Mouse (Mus musculus): ENCODE data around the gene Plekho1. TPM values are rescaled to one million over a fixed set of nuclear protein-coding genes. Genes with fewer than 3 reads are reported as not detected.
A peak's percentile ranks its signal among the peaks of the same experiment; 100 is the strongest.

Plekho1 gene
- polyA plus RNA-seq, 1 experiment from 2014 or later, result 70.0 TPM

DNA sequence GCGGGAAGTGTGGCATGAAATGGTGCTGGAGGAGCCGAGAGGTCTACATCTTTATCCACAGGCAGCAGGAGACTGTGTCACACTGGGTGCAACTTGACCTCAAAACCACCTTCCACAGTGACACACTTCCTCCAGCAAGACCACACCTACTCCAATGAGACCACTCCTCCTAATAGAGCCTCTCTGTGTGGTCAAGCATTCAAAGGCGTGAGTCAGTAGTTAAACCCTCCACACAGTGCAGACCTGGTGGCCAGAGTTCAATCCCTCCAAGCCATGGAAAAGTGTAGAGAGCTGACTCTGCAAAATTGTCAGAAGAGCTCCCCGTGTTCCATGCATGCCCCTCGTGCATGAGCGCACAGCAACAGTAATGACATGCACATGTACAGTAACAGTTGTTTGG is 53.1 kb downstream of the Plekho1 start:
- ATAC-seq (ENCODE audit: low FRiP score) (0 out of 2 replicates have a peak, but pooled peaks have one; percentile 12), DNase-seq (ENCODE audit: low spot score) (no peak)
- H3K9ac ChIP-seq (ENCODE audit: low read depth, low read length), result no peak overlapping the region
- H3K4me1 ChIP-seq (replicated peaks; ENCODE audit: control insufficient read depth, insufficient read depth, low read length), result no peaks in the 10 kb centered on the region
- no peak overlapping the region for H3K4me2 ChIP-seq (replicated peaks; ENCODE audit: low read depth, low read length)
- no peak overlapping the region for H3K4me3 ChIP-seq (ENCODE audit: low read depth, low read length)
- no peaks in the 10 kb centered on the region for H3K27me3 ChIP-seq (ENCODE audit: control insufficient read depth, insufficient read depth, low read length)
- no peaks in the 10 kb centered on the region for H3K9me3 ChIP-seq (ENCODE audit: control insufficient read depth, low read length)
- peaks cover 25% of the 10 kb centered on the region for H3K36me3 ChIP-seq (ENCODE audit: control insufficient read depth, insufficient read depth, low read length)
- 91% methylated on average over 6 of the region's 6 CpGs for WGBS
- H3K27ac ChIP-seq (ENCODE audit: low read depth, low read length), result no peak overlapping the region

DNA sequence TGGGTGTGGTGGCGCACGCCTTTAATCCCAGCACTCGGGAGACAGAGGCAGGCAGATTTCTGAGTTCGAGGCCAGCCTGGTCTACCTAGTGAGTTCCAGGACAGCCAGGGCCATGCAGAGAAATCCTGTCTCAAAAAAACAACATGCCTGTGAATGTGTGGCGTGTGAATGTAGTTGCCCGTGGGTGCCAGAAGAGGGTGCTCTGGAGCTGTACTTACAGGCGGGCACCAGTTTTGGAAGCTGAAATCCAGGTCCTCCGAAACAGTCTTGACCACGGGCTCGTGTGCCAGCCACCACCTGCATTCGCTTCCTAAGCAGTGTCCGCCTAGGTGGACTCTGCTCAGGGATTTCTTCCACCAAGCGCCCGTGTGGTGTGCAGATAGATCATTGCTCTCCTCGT is 57.0 kb downstream of the Plekho1 start:
- H3K36me3 ChIP-seq (ENCODE audit: control insufficient read depth, insufficient read depth, low read length), result peaks cover 39% of the 10 kb centered on the region
- DNase-seq (ENCODE audit: low spot score), result peak; percentile 44

More for the DNA sequence above, 57.0 kb downstream of the Plekho1 start:
- no peak overlapping the region for H3K27ac ChIP-seq (ENCODE audit: low read depth, low read length)
- no peak overlapping the region for H3K4me3 ChIP-seq (ENCODE audit: low read depth, low read length)
- H3K27me3 ChIP-seq (ENCODE audit: control insufficient read depth, insufficient read depth, low read length), result no peaks in the 10 kb centered on the region
- H3K9me3 ChIP-seq (ENCODE audit: control insufficient read depth, low read length), result no peaks in the 10 kb centered on the region
- H3K4me2 ChIP-seq (replicated peaks; ENCODE audit: low read depth, low read length), result no peak overlapping the region
- H3K4me1 ChIP-seq (replicated peaks; ENCODE audit: control insufficient read depth, insufficient read depth, low read length), result no peaks in the 10 kb centered on the region
- H3K9ac ChIP-seq (ENCODE audit: low read depth, low read length), result no peak overlapping the region
- ATAC-seq (ENCODE audit: low FRiP score), result no peak
- WGBS, result 94% methylated on average over 15 of the region's 15 CpGs

Other genes starting within 250 kb of the Plekho1 start
- 42.6 and 49.7 TPM in 2 replicates for gene Tars2, start 235.8 kb downstream of the Plekho1 start, polyA plus RNA-seq (2014; fragmentation: Nextera tagmentation; extraction: Ambion mirVana)
- gene Rprd2, start 177.1 kb downstream of the Plekho1 start, polyA plus RNA-seq (2014; fragmentation: Nextera tagmentation; extraction: Ambion mirVana), result 26.0 and 27.4 TPM in 2 replicates
- gene Prpf3, start 140.1 kb downstream of the Plekho1 start, polyA plus RNA-seq (2014; fragmentation: Nextera tagmentation; extraction: Ambion mirVana), result 60.8 and 69.9 TPM in 2 replicates
- gene Mrps21, start 124.5 kb downstream of the Plekho1 start, polyA plus RNA-seq (2014; fragmentation: Nextera tagmentation; extraction: Ambion mirVana), result 329 and 340 TPM in 2 replicates
- gene Ciart, start 113.8 kb downstream of the Plekho1 start, polyA plus RNA-seq (2014; fragmentation: Nextera tagmentation; extraction: Ambion mirVana), result 4.7 and 6.5 TPM in 2 replicates
- 11.0 and 11.2 TPM in 2 replicates for gene BC028528, start 104.0 kb downstream of the Plekho1 start, polyA plus RNA-seq (2014; fragmentation: Nextera tagmentation; extraction: Ambion mirVana)
- gene Aph1a, start 102.0 kb downstream of the Plekho1 start, polyA plus RNA-seq (2014; fragmentation: Nextera tagmentation; extraction: Ambion mirVana), result 28.5 and 34.0 TPM in 2 replicates
- gene Car14, start 91.3 kb downstream of the Plekho1 start, polyA plus RNA-seq (2014; fragmentation: Nextera tagmentation; extraction: Ambion mirVana), result 26.5 and 27.8 TPM in 2 replicates
- 114 and 133 TPM in 2 replicates for gene Anp32e, start 66.8 kb downstream of the Plekho1 start, polyA plus RNA-seq (2014; fragmentation: Nextera tagmentation; extraction: Ambion mirVana)
- 27.4 and 27.9 TPM in 2 replicates for gene Vps45, start 62.5 kb upstream of the Plekho1 start, polyA plus RNA-seq (2014; fragmentation: Nextera tagmentation; extraction: Ambion mirVana)
- gene Otud7b, start 108.5 kb upstream of the Plekho1 start, polyA plus RNA-seq (2014; fragmentation: Nextera tagmentation; extraction: Ambion mirVana), result 10.0 and 10.8 TPM in 2 replicates
- gene Mtmr11, start 166.0 kb upstream of the Plekho1 start, polyA plus RNA-seq (2014; fragmentation: Nextera tagmentation; extraction: Ambion mirVana), result 14.1 and 16.0 TPM in 2 replicates
- 187 and 199 TPM in 2 replicates for gene Sf3b4, start 176.3 kb upstream of the Plekho1 start, polyA plus RNA-seq (2014; fragmentation: Nextera tagmentation; extraction: Ambion mirVana)
- 10.8 and 13.0 TPM in 2 replicates for gene Sv2a, start 185.2 kb upstream of the Plekho1 start, polyA plus RNA-seq (2014; fragmentation: Nextera tagmentation; extraction: Ambion mirVana)
- 73.3 and 77.6 TPM in 2 replicates for gene Bola1, start 223.7 kb upstream of the Plekho1 start, polyA plus RNA-seq (2014; fragmentation: Nextera tagmentation; extraction: Ambion mirVana)
- gene Hist2h2ab, start 223.9 kb upstream of the Plekho1 start, polyA plus RNA-seq (2014; fragmentation: Nextera tagmentation; extraction: Ambion mirVana), result 1.4 and 3.0 TPM in 2 replicates
- 9.6 and 12.7 TPM in 2 replicates for gene Hist2h2ac, start 224.9 kb upstream of the Plekho1 start, polyA plus RNA-seq (2014; fragmentation: Nextera tagmentation; extraction: Ambion mirVana)
- gene Hist2h2be, start 225.1 kb upstream of the Plekho1 start, polyA plus RNA-seq (2014; fragmentation: Nextera tagmentation; extraction: Ambion mirVana), result 7.4 and 7.7 TPM in 2 replicates
- gene Hist2h3c2, start 243.1 kb upstream of the Plekho1 start, polyA plus RNA-seq (2014; fragmentation: Nextera tagmentation; extraction: Ambion mirVana), result 8.4 and 10.0 TPM in 2 replicates
- 61.8 and 63.0 TPM in 2 replicates for gene Hist2h2aa2, start 244.3 kb upstream of the Plekho1 start, polyA plus RNA-seq (2014; fragmentation: Nextera tagmentation; extraction: Ambion mirVana)
- gene Hist2h2aa1, start 249.5 kb upstream of the Plekho1 start, polyA plus RNA-seq (2014; fragmentation: Nextera tagmentation; extraction: Ambion mirVana), result 11.8 and 14.6 TPM in 2 replicates